Mouse (Mus musculus): ENCODE results near the gene Sept11.

Sept11 gene

DNA sequence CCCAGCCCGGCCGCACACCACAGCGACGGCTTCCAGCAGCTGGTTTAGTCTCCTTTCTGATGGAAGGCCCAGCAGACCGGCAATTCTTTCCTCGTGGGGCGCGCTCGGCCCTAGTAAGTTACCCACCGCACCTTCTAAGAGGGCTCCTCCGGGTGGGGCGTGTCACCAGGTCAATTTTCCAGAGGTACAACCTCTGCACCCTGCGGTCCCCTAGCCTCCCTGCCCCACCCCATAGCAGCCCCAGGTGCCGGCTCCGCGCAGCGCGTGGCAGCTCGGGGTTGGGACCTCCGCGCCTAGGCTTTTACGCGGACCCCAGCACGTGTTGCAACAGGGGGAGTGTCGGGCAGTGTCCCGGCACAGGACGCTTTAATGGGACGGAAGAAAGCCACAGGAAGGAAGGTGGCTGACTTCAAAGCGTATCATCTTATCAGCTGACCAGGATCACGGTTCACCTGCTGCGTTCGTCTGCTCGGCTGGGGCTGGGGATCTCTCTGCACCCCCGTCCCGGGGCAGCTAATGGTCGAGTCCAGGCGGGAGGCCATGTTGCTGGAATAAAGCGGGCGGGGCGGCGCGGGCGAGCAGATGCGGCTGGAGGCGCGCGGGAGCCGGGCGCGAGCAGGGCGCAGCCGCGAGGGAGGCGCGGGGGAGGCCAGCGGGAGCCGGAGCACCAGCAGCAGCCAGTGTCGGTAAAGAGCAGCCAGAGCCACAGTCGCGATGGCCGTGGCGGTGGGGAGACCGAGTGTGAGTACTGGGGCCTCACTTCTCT is at the start of gene Sept11:
TSS of gene Sept11 (plus strand) at position 581 of the 766 bp plus-strand sequence.
- in situ Hi-C loops (cut with MboI, MseI): loop anchor here (5.0 to 10.0 kb wide), 2 partner anchors 39 to 182 kb away; no protein-coding TSS in a partner anchor

DNA sequence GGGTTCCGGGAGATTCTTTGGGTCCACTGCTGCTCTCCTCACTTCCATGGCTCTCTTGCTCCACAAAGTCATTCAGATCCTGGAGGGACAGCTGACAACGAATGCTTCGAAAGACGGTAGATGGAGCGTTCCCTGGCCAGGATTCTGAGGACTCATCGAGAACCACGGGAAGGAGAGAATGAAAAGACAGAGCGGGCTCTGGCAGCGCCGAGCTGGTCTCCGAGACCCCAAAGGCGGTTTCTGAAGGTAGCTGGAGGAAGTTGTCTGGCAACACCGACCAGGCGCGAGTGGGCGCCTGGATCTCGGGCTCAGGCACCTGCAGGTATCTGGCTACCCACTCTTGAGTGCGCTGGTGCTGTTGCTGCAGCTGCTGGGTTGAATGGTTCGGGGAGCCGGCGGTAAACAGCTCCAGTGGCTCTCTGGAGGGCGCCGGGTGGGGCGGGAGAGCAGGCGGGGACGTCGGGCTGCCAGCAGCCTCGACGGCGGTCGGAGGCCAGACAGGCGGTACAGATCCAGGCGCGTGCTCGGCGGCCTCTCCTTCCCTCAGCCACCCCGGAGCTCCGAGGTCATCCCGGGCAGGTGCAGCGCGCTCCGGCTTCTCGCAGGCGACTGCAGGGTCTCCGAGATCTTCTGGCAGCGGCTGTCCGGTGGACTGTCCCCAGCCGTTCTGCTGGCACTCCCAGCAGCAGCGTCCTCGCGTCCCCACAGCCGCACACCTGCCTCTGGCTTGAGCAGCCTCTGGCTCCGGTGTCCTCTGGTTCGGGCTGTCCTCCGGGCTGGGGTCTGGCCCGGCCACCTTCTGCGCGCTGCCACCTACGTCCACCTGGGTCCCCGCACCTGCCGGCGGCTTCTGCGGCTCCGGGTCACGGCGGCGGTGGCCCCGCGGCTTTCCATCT is 49.3 kb upstream of the Sept11 start:
- in situ Hi-C loops (cut with MboI, MseI): no loop called here

- in situ Hi-C loops (cut with MboI, MseI): no loop called here
These were observed 48.5 kb upstream of the Sept11 start, which contains the start of gene Sowahb for GRCm38 (mm10) chr5:93044584-93045370. Gene Sowahb (minus strand): TSS chr5:93045022.

GRCm38 (mm10) chr5:93045371-93045714 is 47.9 kb upstream of the Sept11 start:
- in situ Hi-C loops (cut with MboI, MseI): no loop called here

DNA sequence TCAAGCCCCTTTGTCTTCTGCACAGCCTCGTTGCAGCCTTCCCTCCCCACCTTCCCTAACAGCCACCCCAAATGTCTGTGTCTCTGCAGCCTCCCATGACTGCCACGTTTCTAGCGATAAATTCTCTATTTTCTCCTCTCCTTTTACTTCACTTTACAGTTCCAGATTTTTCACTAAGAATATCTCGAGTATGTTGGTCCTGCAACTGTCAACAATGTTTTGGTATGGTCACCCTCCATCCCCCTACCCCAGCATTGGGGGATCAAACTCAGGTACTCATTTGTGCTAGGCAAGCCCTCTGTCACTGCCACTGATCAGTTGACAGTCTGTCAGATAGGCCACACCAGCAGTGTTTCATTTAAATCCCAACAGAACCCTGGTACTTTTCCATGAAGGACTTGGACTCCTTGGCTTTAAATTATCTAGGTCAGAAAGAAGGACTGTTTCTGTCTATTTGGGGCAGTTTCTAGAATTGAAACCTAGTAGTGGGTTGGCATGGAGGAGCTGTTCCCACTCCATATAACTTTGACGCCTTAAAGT is 46.9 kb upstream of the Sept11 start:
- in situ Hi-C loops (cut with MboI, MseI): no loop called here

- in situ Hi-C loops (cut with MboI, MseI): no loop called here
These were observed 44.6 kb upstream of the Sept11 start for GRCm38 (mm10) chr5:93048481-93049240.

- in situ Hi-C loops (cut with MboI, MseI): no loop called here
These were observed 43.3 kb upstream of the Sept11 start for GRCm38 (mm10) chr5:93049971-93050370.

DNA sequence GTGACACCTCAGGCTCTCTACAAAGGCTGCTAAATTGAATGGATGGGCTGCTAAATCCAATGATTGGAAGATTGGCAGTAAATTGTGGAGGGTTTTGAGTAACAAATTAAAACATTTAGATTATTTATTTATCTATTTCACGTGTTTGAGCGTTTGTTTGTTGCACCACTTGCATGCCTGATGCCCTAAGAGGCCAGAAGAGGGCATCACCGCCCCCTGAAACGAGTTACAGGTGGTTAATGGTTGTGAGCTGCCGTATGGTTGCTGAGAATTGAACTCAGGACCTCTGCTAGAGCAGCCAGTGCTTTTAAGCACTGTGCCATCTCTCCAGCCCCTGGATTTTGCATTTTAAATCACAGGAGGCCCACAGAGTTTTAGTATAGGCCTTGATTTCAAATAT is 42.2 kb upstream of the Sept11 start:
- in situ Hi-C loops (cut with MboI, MseI): no loop called here

- in situ Hi-C loops (cut with MboI, MseI): no loop called here
These were observed 41.3 kb upstream of the Sept11 start for GRCm38 (mm10) chr5:93051951-93052350.

DNA sequence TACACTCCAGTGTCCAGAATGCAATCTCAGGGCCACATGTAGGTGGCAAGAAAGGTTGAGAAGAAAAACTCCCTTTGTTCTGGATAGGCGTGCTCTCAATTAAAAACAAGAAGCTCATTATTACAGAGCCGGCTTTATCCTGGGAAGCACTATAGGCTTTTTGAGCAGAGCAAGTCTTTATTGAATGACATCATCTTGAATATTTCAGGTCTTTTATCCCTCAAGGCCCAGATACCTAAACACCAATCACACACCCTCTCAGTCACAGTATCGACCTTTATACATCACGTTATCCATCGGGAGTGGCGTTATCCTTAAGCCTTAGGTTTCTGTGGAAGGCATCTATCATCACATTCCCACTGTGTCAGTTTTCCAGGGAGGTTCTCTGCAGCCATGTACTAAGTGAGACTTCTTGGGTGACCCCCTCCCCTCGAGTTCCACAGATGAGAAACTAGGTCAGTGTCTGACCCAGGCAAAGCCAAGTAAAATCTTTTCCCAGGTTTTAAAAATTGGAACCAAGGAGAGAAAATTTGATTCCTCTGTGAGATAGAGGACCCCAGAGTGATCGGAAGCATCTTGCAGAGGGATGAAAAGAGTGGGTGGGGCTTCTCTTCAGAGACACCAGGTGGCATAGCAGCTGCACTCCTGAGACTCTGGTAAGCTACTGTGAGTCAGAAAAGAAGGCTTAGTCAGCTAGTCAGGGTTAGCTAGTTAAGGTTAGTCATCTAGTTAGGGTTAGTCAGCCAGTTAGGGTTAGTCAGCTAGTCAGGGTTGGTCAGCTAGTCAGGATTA is 39.4 kb upstream of the Sept11 start:
- in situ Hi-C loops (cut with MboI, MseI): no loop called here

DNA sequence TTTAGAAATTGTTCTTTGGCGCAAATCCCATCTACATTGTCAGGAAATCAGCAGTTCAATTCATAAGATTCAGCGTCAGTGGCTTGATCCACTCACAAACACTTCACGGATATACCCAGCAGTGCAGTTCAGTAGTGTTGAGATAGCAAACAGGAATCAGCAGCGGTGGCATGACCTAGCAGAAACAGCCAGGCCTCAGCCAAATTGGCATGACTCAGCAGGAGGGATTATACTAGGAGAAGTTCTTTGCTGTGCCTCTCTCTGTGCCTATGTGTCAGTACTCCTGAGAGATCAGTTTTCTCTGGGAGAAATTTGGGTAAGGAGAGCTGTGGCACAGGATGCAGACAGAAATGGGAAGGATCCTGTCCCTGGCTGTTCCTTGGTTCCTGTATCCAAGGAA is 32.4 kb upstream of the Sept11 start:
- in situ Hi-C loops (cut with MboI, MseI): no loop called here

DNA sequence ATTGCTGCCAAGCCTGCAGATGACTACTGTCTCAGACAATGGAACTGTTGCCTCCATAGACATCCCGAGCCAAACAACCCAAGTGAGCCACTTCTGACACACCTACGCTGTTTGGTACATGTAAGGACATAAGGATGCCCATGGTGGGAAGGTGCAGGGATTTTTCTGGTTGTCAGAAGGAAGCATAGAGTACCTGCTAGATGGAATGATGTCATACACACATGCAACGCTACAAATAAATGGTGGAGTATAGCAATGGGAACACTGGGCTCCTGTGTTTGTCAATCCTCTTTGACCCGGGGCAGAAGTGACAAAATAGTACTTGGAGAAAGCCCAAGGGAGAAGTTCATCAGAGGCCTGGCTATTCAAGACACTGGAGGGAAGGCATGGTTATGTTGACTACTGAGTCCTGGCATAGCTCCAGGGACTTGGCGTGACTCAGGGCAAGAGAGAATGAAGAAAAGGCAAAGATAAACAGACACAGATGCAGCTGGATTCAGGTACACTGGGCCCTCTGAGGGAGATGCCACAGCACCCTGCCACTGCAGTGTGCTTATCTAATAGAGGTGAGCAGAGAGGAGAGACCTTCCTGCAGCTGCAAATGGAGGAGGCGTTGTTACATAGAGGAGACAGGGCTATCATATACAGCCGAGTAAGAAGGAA is 15.4 kb upstream of the Sept11 start:
- in situ Hi-C loops (cut with MboI, MseI): no loop called here

DNA sequence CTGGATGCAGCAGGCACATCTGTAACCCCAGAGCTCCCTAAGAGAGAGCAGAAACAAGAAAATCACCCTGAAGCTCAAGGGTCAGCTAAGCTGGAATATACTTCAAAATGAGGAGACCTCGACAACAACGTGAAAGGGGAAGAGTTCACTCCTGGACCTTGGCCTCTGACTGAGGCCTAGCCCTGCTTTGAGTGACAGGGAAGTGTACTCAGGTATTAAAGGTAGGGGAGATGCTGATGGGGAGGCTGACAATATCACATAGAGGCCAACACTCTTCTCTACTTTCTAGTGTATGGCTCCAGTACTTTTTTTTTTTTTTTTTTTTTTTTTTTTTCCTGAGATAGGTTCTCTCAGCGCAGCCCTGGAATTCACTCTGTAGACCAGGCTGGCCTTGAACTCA is 13.6 kb upstream of the Sept11 start:
- in situ Hi-C loops (cut with MboI, MseI): no loop called here

DNA sequence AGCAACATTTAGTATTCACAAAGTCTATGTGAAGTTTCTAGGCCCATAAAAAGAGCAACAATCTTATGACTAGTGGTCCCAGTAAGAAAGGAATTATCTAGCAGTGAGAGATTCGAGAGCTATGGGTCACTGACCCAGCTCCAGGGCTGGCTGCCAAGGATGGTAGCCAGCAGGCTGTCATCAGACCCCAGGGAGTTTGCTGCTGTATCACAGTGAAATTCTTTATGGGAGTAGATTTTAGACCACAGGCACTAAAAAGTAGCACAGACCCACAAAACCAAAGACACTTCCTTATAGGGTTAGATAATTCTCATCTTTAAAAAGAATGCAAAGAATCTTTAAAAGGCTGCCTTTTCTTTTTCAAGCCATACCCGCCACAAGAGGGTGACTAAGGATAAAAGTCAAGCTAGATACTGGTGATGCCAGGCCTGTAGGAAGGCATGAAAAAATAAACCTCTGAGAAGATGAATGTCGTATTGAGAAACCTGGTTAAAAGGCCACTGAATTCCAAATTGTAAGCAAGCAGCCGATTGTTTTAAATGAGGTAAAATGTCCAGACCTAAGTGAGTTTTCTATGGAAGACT is 8.1 kb upstream of the Sept11 start:
- in situ Hi-C loops (cut with MboI, MseI): no loop called here

- in situ Hi-C loops (cut with MboI, MseI): no loop called here
These were observed 7.3 kb upstream of the Sept11 start for GRCm38 (mm10) chr5:93085900-93086299.

GRCm38 (mm10) chr5:93091266-93091665 is 2.0 kb upstream of the Sept11 start:
- in situ Hi-C loops (cut with MboI, MseI): loop anchor here (5.0 to 10.0 kb wide), 2 partner anchors 41 to 184 kb away; no protein-coding TSS in a partner anchor

- in situ Hi-C loops (cut with MboI, MseI): loop anchor here (5.0 to 10.0 kb wide), 2 partner anchors 40 to 183 kb away; no protein-coding TSS in a partner anchor
These were observed 973 bp upstream of the Sept11 start for GRCm38 (mm10) chr5:93092147-93092781.
